Mouse (Mus musculus) lung, adult 18-20 months (tissue): ENCODE results near the gene BC034090.

ENCODE experiments used
- DNase-seq, 2 experiments: peaks; one replicate each; pipeline ENCODE4 v3.0.0; 2022; ENCODE audit warnings: mixed read lengths in 2 of 2

The BC034090 gene

DNA sequence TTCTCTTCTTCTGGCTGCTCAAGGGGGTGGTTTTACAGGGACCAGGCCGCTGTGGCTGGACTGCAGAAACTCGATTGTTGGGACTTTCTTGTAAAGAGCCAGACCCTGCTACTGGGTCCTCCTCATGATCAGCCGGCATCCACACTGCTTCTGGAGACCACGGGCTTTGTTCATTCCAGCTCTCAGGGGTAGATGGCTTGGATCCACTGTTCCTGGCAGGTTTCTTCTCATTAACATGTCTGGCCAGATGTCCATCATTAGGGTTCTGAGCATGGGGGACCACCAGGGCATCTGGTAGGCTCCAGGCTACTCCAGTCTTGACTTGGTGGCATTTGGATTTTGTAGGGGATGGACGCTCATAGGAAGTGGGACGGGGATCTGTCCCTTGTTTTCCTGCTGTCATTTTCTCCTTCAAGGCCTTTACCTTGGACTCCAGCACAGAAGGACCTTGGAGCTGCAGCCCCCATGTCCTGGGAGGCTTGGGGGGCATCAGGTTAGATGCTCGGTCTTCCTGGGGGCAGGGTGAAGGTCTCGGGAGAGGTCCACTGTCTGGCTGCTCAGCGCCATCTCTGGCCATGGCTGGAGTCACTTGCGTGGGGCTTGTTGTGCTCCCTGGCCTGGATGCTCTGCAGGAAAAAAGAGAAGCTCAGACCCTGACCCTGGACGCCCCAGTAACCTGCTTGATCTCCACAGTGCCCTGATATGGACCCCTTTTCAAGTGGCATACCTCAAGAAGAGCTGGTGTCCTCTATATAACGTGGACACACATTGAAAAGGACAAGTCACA lies 2.4 kb downstream of the BC034090 start:
- no peak for DNase-seq

DNA sequence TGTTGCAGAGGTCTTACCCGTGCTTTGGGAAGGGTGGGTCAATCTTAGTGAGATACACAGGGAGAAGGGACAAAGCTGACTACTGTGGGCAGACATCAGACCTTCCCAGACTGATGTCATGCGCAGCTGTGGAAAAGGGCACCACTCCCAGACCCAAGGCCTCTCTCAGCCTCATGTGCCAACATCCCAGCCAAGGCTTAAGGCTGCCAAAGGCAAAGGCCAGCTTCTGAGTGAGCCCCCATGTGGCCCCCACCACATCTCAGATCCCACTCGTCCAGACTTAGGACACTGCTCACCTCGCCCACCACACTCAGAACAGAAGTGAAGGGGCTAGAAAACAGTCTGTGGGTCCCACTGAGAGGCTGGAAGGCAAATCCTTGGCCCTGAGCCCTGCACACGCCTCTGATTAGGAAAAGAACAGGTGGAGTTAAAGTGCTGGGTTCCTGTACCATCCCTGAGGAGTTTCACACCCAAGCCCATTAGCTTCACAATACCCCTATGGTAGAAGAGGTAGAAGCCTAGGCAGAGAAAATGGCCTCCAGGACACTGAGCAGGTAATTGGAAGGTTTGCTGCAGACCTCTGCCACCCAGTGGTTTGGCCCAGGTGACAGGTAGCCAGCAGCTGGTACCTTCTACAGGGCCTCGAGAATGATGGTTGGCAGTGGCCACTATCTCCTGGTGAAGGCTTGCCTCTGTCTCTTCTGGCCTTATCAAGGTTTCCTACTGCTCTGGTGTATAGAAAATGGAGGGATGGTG lies 4.1 kb downstream of the BC034090 start:
- DNase-seq, result no peak

DNA sequence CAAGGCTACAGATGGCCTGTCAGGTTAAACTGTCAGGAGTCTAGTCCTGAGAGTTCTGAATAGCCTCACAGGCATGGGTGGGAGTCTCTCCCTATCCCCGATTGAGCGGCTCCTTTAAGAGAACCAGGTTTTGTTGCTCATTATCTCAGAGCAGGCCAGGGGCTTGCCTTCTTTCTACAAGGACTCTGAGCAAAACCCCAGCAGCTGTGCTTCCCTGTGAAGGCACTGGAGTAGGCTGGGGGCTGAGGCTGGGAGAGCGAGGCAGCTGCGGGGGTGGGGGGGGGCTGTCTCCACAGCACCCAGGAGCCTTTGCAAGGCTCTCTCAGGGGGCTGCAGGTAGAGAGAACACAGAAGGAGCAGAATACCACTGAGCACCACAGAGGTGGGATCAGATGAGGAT lies 5.1 kb downstream of the BC034090 start:
- DNase-seq, result no peak

DNA sequence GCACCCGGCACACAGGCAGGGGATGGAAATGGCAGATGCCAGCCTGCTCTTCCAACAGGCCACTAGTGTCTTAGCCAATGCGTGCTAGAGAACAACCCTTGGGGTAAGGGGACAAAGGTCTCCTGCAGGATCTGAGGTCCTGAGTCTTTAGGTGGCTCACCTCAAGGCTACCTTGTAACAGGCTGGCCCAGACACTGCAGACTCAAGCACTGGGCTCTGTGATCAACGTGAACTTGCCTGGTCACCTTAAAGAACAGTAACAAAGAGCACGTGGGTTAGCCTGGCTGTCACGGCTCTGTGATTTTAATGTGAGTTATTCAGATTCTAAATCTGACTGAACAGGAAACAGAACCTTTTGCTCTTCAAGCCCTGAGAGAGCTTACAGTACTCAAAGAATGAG lies 6.1 kb downstream of the BC034090 start:
- no peak for DNase-seq

DNA sequence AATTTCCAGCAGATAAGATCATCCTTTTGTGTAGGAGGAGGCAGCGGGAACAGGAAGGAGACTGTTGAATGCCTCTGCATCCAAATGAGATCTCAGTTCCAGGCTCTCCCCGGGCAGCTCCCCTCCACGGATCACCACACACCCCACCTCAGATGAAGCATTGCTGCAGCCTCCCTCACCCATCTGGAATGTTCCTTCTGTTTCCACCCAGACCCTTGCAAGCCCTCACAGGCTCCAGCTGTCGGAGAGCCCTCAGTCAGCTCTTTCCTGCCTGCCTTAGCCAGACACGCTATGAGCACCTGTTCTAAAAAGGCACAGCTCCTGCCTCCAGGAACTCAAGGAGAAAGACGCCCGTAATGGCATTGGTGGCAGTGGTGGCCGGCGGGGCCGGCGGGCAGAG lies 6.9 kb downstream of the BC034090 start:
- DNase-seq, result no peak

DNA sequence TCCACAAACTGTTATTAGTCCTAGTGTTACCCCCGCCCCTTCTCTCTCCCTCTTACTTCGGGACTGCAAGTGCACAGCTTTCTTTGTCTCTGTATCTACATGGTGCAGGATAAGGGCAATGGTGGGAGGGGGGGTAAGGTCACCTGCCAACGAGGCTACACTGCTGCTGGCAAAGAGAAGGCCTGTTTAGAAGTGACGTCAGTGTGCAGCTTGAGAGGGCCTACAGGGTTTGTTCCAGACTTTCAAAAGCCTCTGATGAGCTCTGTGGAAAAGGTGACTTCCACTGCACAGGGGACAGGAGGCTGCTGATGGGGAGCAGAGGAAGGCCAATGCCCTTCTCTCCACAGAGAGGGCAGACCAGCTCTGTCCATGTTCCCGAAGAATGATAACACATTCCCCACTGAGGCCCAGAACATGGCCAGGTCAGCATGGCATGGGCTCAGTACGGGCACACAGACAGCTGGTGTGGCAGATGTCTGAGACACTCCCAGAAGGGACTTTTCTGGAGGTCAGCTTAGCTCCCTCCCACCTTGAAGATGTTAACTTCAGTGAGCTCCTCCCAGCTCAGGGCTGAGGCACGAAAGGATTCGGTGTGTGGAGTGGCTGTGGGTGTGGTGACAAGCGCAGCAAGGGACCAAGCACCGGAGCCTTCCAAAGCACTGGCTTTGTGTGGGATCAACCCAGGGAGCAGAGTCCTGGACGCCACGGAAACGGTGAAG lies 7.8 kb downstream of the BC034090 start:
- DNase-seq, result no peak

DNA sequence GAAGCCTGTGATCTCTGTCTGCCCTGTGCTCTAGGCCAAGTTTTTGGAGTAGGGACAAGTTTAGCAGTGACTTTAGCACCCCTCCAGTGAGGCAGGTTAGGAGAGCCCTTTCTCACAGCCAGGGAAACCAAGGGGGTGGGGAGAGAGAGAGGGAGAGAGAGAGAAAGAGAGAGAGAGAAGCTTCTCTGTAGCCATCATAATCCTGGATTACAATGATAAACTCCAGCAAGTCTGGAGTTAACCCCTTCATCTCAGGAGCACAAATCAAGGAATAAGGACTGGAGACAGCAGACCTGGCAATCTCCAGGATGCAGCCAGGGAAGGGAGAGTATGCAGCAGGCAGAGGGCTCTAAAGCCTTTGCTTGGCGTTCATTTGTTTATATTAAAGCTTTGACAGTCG lies 8.6 kb downstream of the BC034090 start:
- no peak for DNase-seq

DNA sequence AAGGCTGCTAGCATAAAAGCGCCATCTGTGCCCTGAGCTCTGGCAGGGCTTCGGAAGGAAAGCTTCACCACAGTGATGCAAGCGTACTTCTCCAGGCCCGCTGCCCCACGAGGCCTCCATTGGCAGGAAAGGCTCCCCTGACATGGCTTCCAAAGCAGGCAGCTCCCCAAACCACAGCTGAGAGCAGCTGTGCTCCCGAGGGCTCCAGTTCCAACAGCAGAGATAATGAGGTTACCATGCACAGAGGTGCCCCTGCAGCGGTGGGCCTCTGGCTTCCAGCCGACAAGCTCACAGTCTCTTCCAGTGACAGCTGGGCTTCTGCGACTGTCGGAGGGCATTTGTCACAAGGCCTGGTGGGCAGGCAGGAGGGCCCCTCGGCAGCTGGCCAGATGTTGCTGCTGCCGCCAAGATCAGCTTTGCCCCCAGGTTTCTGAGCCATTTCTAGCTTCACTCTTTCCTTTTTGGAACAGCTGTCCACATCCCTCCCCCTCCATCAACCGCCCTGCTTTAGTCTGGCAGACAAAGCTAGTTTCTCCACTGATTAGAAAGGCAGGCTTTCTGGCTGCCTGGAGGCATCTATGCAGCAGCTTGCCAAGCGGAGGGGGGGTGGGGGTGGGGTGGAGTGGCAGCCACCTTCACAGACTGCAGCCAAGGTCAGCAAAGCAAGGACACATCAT lies 10.2 kb downstream of the BC034090 start:
- peak; percentile 59 to 66 for DNase-seq

DNA sequence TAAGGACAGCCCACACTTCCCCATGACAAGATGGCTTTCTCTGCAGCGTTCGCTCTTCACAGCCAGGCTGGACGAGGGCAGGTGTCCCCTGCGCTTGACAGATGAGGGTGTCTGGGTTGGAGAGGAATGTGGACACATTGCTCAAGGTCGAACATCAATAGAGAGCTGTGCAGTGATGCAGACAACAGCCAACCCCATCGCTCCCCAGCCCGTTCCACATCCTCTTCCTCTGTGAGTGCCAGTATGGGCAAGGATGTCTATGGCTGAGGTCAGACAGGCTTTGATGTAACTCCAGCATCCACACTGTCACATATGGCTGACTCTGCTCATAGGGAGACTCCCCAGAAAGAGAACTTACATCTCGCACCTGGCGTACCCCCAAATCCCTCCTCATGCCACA lies 10.9 kb downstream of the BC034090 start:
- no peak for DNase-seq

DNA sequence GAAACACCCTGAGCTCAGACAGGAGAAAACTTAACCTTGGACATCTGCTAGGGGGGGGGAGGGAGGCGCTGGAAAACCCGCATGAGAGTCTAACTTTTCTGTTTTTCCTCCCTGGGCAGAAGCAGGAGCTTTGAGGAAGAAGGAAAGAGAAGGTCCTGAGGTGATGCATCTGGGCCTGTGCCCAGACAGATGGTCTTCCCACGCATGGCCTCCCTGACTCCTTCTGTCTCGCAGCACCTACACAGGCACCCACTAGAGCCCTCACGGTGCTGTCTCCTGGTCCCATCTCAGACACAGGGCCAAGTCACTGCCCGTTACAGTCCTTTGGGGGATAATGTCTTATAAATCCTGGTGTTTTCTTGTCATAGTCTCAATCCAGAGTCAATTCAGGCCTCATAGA lies 11.5 kb downstream of the BC034090 start:
- DNase-seq, result no peak

DNA sequence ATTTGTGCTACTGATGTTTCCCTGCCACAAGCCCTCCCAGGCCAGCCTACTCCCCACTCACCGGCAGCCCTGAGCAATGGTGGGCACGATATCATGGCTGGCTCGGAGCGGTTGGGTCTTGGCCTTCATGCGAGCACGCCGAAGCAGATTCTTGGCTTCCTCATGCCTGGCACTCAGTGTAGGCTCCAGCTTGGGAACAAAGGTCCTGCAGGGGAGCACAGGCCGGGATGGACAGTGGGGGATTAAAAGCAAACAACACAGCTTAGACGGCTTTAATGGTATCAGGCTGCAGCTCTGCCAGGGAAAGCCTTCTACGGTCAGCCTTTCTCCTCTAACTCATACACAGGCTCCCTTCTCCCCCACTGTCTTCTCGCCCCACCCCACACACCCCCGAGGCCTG lies 11.9 kb downstream of the BC034090 start:
- no peak for DNase-seq

DNA sequence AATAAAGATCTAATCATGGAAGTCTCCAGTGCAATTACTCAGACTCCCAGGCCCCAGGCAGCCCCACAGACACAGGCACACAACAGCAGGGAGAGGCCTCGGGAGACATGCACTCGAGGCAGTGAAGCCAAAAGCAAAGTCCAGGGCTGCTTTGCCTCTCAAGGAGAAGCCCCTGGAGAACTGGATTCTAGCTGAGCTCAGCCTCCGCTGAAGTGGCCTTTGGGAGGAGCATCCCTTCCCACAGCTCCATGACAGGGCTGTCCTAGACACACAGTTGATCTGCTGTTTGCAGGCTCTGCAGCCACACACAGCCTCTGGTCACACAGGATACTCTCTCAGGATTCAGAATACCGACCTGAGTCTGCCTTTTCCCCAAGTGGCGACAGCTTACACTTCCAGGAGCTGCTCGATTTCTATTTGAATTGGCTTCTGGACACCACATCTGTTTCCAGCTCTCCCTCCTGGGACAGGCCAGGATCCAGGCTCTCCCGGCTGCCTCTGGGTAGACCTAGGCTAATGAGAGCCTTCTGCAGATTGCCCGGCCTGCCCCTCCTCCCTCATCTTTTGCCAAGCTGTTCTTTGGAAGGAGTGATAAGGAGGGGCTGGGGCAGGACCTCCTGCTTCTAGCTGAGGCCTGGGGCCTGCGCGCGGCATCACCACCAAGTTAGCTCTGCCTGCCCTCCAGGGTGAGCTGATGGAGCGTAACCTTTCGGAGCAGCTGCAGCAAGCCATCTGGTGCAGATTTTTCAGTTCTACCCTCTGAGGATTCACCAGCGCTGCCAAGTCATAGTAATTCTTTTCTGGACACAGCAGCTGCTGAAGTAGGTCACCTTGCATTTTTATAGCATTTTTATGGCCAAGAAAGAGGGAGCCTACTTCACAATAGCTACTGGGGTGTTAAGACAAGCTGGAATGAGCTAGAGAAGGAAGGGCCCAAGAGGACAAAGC lies 14.5 kb downstream of the BC034090 start:
- peak in 1 of 2 experiments; percentile 28 for DNase-seq

DNA sequence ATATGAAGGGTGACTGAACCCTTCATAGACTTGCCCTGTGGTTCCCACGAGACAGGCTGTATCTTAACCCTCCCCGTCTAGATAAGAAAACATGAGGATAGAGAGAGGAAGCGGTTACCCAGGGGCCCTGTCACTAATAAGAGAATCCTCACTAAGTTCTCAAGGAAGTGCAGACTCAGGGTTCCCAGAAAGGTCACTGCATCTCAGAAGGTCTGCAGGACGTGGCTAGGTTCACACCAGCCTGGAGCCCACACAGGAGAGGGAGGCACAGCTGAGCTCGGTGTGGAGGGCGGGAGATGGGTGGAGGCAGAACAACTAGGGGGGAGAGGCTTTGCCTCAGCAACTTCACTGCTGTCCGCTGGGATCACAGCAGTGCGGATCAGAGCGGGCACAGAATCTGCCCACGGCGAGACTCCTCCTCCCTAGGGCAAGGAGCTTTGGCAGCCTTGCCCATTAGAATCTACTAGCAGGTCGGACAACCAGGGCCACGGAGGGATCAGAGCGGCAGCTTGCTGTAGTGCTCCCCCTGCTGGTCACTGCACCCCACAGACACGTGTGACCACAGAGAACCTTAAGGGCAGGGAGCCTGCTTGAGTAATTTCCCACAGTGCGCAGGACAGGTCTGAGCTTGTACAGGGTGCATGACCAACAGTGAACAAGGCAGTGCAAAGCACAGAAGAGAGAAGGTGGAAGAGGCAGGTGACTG lies 20.2 kb downstream of the BC034090 start:
- DNase-seq, result peak; percentile 81 to 85

DNA sequence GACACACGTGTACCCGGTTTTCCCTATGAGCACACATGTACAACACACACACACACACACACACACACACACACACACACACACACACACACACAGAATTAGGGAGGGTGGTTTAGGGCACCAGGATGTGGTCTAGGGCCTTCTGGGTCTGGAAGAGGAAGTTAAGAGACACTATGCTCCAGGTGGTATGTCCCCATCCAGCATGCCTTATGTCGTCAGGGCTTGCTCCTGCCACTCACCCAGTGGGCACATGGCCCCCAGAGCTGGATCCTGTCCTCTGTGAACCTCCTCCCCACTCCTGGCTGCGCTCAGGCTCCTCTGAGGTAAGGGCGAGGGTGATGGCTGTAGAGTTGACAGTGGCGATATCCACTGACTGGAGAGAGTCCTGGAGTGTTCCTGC lies 21.2 kb downstream of the BC034090 start:
- DNase-seq, result no peak

DNA sequence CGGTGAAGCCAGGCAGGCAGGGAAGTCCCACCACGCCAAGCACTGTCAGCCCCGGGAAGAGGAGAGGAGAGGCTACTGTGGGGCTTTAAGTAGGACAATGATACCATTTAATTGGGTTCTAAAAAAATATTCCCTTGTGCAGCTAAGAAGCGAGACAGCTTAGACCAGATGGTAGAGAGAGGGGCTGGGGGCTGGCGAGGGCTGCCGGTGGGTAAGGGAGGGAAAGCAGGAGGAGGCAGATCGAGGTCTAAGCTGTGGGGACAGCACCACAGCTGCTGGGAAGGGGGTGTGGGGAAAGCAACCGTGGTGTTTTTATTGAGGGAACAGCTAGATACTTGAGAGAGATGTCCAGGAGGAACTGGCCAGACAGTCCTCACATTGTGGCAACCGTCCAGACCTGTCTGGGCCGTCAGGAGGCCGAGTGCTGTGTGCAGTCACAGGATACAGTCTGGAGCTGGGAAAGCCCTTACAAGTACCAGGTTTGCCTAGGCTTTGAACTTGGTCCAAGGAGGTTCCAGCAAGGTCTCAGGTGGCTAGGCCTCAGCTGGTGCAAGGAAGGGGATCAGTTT lies 22.1 kb downstream of the BC034090 start:
- no peak for DNase-seq

DNA sequence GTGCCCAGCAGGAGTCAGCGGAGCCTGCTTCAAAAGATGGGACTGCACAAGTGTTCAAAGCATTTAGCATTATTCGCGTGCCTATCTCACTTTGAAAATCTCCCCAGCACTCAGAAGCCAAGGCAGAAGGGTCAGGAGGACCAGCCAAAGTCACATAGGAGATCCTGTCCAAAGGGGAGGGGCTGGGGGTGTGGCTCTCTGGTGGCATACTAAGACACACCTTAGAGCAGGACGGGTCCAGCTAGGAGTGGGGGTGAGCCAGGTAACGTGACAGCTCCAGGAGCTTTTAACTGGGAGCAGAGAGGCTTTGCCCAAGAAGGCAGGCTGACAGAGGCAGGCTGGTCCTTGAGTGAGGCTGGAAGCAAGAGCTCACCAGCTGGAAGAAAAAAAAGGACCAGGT lies 25.3 kb downstream of the BC034090 start:
- no peak for DNase-seq

DNA sequence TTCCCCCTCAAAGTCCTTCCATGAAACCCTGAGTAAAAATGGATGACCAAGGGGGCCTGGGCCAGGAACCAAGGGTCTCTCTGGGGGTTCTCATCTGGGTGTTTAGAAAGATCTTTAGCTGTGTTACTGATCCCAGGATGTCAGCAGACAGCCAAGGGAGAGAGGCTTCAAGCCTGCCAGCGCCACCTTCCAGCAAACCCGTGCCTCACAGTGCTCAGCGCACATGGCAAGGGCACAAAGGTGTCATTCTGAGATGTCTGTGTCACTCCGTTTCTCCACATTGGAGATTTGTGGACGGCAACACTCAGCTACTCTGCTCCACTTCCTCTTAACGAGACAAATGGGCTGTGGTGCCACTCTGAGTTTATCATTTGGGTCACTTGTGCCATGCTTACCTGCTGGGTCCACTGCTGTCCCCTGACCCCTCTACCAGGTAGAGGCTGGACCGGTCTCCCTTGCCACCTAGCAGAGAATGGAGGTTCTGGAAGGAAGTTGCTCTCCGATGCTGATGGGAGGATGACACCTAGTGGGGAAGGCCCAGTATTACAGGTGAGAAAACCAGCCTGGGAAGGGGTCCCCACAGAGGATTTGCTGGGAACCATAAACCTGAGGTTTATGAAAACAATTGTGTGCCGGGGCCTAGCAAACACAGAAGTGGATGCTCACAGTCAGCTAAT lies 26.2 kb downstream of the BC034090 start:
- DNase-seq, result peak; percentile 49 to 65

DNA sequence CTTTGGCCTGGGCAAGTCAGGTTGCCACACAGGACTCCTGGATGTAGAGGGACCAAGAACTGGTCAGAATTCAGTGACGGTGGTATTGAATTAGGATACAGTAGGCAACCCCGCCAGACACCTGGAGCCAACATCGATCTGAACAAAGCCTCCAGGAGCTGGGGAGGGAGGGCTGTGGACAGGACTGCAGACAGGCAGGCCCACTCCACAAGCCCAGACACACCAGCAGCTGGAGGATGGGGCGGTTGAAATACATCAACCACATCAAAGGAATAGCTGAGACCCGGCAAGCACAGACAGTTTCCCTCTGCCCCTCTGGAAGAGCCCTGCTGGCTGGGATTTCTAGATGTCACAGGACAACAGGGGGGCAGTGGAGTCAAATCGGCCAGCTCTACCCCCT lies 27.4 kb downstream of the BC034090 start:
- no peak for DNase-seq

DNA sequence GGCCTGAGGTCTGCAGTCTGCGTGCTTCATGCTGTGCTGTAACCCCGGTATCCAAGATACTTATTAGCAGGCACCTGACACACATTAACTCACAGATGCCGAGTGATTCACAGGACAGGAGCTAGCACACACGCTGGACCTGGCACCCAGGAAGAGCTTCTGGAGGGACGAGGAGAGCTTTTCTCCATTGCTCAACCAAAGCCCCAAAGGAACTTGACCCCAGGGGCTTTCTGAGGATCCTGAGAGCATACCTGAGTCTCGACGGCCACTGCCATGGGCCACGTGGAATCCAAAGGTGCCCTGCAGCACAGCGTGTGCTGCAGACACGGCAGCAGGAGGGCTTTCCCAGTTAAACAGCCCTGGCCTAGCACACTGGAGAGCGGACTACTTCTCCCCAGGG lies 27.9 kb downstream of the BC034090 start:
- DNase-seq, result no peak

DNA sequence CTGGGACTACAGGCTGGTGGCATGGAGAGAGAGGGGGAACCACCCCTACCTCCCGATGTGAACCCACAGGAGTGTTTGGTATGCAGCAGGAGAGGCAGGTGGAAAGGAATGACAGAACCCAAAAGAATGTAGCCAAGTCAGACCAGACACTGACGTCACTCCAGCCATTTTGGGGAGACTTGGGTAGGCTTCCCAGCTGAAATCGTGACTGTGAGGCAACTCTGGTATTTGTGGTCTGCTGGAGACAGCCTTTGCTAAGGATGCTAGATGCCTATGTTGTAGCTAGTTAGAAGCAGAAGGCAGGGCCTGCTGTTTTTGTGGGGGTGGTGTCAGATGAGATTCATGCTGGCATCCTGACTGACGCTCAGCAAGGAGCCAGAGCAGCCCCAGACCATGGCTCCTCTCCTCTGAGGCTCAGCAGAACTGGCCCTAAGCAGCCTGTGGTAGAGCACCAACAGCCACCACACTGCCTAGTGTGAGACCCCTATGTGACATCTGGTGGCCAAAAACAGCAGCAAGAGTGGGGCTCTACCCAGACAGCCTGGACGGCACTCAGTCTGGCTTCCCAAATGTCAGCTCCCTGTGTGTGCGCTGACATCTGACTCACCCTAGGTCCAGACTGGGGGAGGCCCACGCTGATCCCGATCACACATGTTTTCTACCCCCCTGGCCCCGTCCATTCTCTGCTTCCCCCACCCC lies 29.0 kb downstream of the BC034090 start:
- peak in 1 of 2 experiments; percentile 41 for DNase-seq
